Mouse (Mus musculus) splenic B cell, adult 2 months (primary cell): ENCODE results near the gene Msi2.

Experiments
- DNase-seq: peaks from one replicate; pipeline ENCODE4 v3.0.0-alpha.2; 2011; ENCODE audit warnings: low read depth, low spot score
- H3K27me3 ChIP-seq: 2 replicates; pipeline ENCODE4 v1.6.1; 2012; ENCODE audit warnings: mild to moderate bottlenecking, low read length, moderate library complexity, mixed read lengths; ENCODE audit not compliant: control insufficient read depth, poor library complexity, insufficient read depth, severe bottlenecking
- H3K36me3 ChIP-seq: 2 replicates; pipeline ENCODE4 v1.6.1; 2012; ENCODE audit warnings: mild to moderate bottlenecking, low read length, moderate library complexity, mixed read lengths; ENCODE audit not compliant: control insufficient read depth, poor library complexity, insufficient read depth, severe bottlenecking

The Msi2 gene

DNA sequence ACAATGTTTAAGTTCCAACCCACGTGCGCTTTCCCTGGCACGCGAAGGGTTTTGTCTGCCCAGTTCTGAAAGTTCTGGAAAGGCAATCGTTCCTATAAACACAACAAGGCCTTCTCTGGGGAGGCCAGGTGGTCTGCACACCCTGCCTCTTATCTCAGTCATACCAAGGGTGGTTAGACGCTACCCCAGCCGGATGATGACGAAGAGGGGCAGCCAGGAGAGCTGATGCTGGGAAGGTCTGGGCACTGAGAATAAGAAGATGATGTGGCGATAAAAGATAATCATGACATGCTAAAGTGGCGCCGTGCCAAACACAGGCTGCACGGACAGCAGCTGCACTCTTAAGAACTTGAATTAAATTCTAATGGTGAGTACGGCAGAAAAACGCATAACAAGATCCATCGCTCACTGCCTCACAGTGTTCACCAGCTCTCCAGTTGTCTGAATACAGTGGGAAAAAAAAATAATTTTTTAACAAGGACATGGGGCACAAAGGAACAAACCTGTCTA, 18.1 kb downstream of the Msi2 start:
- DNase-seq: no peak
- no peaks in the 10 kb centered on the region for H3K27me3 ChIP-seq
- H3K36me3 ChIP-seq: peaks cover 4% of the 10 kb centered on the region

DNA sequence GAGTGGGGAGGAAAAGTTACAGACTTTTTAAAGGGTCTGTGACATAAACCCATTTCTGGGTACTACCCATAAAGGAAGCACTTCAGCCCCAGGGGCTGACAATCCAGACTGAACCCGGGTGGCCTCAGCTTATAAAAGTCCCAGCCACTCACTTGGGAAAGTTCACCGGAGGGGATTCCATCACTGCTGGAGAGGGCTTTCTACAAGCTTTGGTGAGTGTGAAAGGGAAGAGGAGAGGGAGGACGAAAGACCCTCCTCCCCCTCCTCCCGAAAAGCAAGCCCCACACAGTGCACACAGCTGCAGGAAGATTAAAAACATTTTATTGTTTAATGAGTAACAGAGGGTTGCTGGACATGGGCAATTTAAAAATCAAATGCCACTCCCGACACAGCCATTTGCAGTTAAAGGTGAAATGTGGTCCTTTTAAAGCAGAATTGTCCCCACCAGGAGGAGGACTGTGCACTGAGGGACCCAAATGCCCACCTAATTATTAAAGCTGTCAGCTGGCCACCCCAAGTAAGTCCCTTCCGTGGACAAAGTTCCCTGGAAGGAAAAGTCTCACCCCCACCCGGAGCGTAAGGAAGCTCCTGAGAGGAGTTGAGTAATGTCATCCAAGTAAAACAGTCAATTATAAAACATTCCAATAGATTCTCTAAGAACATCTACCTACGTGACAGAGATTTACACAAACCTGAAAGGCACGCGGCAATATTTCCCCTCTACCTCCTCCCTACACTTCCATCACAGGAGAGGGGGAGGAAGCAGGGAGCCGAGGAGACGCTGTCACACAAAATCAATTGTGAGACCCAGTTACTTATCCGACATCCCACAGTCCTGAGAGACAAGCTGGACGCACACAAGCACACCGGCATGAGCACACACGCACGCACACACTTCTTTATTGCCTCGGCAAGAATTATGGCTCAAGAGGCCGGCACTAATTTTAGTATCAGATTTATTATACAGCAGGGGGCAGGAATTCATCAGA, 24.1 kb downstream of the Msi2 start:
- H3K36me3 ChIP-seq: no peaks in the 10 kb centered on the region
- DNase-seq: no peak
- no peaks in the 10 kb centered on the region for H3K27me3 ChIP-seq

DNA sequence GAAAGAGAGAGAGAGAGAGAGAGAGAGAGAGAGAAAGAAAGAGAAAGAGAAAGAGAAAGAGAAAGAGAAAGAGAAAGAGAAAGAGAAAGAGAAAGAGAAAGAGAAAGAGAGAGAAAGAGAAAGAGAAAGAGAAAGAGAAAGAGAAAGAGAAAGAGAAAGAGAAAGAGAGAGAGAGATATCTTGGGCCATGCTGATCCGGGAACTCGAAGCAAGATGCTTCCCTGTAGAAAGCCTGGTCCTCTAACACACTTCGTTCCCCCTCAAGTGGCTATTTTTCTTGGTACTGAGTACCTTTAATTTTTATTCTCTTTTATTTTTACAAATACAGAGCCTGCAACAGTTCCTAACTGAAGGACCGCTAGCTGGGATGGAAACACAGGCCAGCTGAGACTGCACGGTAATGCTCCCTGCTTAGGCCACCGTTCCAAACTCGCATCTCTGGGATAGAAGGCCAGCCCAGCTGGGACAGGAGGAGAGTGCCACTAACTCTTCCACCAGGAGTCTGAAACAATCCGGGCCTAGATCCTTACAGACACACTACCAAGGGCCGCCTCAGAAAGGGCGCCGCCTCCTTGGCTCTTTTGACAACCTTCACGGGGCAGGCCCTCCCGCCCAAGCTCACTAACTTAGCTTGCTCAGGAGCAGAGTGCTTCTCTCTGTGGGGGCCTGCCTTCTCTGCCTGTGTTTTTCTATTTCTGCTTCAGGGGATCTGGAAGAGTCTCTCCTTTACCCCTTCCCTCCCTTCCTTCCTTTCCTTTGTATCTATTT, 25.1 kb downstream of the Msi2 start:
- DNase-seq: peak; percentile 11
- no peaks in the 10 kb centered on the region for H3K36me3 ChIP-seq
- no peaks in the 10 kb centered on the region for H3K27me3 ChIP-seq

DNA sequence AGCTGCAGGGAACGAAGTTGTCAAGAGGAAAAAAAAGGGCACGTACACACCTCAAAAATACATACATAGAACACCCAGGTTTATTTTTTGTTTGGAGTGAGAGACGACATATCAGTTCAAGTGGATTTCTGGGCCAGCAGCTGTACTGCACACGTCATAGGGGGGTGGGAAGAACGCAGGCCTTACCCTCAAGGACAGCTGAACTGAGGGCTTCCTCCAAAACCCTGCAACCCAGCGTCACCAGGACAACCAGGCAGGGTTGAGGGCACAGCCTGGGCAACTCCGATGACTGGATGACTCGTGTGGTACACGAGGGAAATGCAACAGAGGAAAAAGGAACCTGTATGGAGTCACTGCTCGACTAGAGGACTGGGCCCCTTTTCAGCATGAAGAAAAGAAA, 25.9 kb downstream of the Msi2 start:
- H3K36me3 ChIP-seq: no peaks in the 10 kb centered on the region
- peak; percentile 35 for DNase-seq
- no peaks in the 10 kb centered on the region for H3K27me3 ChIP-seq

DNA sequence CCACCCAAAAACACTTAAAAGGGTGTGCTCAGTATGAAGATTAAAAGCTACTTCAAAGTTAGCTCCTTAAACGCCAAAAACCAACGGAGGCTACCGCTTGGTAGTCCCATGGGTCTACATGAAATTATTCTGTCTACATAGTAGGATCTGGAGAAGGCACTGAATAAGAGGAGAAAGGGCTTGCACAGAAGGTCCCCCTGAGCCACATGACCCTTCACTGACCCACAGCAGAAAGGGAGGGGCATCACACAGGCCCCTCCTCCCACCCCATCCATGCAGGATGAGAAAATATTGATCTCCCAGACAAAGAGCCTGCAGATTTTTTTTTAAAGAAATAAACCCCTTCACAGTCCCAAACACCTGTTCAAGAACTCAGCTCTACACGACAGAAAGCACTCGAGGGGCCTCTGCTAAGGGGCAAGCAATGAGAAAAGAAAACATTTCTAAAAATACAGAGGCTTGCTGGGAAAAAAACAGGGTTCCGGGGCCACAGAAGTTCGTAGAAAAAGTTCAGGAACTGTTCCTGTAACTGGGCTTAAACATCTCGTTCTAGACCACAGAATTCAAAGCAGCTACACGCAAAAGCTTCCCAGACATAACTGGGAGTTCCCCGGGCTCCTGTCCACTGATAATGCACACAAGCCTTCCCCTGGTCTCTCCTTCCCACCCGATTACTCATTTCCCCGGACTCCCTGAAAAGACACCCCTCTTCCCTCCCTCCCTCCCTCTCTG, 27.6 kb downstream of the Msi2 start:
- no peak for DNase-seq

DNA sequence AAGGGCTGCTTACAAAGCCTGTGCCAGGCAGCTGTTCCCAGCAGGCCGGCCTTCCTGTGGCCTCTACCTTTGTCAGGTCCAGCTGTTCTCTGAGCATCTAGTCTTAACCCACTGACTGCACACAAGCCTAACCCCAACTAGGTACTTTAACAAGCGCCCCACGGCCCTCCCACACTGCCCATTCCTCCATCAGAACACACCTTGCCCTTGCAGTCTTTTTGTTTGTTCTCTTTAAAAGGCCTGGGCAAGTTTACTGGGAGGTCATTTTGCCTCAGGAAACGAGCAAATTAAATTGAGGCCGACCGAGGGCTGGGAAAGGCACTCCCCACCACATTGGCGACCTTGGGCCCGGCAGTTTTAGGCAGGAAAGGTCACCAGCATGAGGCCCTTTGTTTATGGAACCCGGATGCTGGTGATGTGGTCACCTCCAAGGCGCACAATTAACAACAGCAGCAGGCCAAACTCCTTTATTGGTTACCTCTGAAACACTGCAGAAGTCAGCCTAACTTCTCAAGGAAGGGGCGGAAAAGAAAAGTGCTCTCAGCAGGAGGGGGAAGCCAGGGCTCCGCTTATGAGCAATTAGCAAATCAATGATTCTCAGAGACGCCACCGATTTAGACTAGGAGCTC, 28.4 kb downstream of the Msi2 start:
- no peak for DNase-seq
- H3K27me3 ChIP-seq: no peaks in the 10 kb centered on the region
- H3K36me3 ChIP-seq: no peaks in the 10 kb centered on the region

More for the DNA sequence above, 27.6 kb downstream of the Msi2 start:
- H3K27me3 ChIP-seq: no peaks in the 10 kb centered on the region
- H3K36me3 ChIP-seq: no peaks in the 10 kb centered on the region

DNA sequence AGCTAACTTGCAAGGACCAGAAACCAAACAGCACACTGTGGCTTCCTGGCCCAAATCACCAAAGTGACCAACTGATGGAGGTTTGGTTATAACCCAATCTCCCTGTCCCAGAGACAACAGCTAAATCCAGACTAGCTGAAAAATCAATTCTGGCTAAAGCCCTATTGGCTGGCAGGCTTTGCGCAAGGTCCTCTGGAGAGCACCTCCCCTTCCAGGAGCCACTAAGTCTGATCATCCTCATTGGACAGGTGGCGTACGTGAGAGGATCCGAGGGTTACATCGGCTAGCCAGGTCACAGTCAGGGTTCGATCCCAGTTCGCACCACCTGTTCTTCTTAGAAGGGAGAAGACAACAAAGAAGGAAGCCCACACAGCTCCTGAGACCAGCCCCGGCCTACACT, 29.7 kb downstream of the Msi2 start:
- no peaks in the 10 kb centered on the region for H3K36me3 ChIP-seq
- no peaks in the 10 kb centered on the region for H3K27me3 ChIP-seq
- no peak for DNase-seq

DNA sequence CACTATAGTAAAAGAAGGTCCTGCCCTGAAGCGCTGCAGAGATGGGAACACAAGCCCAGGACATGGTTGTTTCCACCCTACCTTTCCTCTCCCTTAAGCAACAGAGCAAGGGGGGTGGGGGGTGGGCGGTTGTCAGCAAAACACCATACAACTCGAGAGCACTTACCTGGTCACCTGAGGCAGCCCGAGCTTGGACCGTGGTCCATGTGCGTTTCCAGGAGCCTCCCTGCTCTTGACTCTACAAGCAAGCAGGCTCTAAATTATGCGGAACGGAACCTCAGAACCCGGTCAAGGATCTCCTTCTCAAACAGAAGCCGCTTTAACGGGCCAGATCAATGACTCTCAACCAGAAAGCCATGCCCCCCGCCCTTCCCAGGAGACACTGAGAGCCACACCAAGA, 30.6 kb downstream of the Msi2 start:
- Histone ChIP-seq H3K36me3 (0 out of 2 replicates have a peak, but pooled peaks cover 3% of the 10 kb centered on the region), H3K27me3 (no peaks in the 10 kb centered on the region)
- DNase-seq: no peak

DNA sequence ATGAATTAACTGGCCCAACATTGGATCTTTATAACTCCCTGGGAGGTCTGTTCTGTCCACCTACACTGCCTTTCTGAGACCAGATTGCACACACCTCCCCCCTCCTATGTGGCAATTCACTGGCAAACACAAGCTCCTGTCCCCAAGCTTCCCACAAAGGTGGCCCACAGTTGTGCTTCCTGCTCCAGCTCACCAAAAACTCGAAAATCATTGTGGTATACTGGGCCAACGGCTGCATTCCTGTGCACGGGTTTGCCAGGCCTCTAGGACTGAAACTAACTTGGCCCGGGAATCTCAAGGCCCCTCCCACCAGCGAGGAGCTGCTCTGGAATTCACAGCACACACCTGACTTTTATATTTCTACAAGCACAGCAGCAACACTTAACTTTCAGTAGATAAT, 31.3 kb downstream of the Msi2 start:
- DNase-seq: no peak

DNA sequence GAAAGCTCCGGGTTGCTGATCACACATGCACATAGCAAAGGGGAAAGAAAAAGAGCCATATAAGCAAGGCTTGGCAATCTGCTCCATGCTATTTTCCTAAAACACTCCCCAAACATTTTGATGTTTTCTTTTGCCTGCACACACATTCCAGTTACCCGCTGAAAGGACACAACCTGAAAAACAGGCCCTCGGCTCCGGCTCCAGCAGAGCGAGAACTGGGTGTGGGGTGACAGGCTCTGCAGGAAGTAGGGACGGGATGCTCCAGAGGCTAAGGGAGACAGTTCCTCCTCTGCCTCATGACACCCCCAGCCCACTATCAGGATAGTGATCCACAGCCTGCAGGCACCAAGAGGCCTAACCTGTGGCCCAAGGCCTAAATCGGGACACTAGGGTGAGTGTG, 32.3 kb downstream of the Msi2 start:
- H3K27me3 ChIP-seq: no peaks in the 10 kb centered on the region

More for the DNA sequence above, 31.3 kb downstream of the Msi2 start:
- Histone ChIP-seq H3K27me3 (no peaks in the 10 kb centered on the region), H3K36me3 (0 out of 2 replicates have a peak, but pooled peaks cover 4% of the 10 kb centered on the region)

DNA sequence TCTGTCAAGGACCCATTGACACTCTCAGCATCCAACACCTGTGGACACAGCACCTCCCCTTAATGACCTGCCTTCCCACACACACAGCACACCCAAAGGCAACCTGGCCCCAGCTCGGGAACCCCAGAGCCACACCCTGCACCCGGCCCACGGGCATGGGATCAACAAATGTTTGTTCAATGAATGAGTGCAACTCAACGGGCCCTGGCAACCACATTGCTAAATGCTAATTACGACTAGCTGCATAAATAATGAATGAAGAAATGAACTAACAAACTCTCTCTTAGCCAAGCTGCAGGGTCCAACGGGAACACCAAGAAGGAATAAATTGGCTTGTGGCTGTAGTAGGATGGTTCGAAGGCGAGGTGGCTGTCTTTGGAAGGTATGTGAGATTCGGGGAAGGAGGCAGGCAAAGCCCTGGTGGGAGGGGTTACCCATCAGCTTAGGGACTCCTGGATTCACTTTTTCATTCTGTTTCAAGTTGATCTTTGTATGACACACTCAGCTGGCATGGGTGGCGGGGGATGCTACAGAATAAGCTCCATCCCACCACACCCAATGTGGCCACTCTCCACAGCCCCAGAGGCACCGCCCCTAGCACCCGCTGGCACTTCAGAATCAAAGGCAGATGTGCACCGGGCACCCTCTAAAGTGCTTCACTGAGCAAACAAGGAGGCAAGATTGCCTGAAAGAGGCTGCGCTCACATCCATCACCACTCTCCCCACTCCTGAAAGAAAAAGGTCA, 35.1 kb downstream of the Msi2 start:
- H3K36me3 ChIP-seq: 0 out of 2 replicates have a peak, but pooled peaks cover 4% of the 10 kb centered on the region
- H3K27me3 ChIP-seq: no peaks in the 10 kb centered on the region
- DNase-seq: no peak

More for the DNA sequence above, 32.3 kb downstream of the Msi2 start:
- H3K36me3 ChIP-seq: 0 out of 2 replicates have a peak, but pooled peaks cover 4% of the 10 kb centered on the region
- no peak for DNase-seq

DNA sequence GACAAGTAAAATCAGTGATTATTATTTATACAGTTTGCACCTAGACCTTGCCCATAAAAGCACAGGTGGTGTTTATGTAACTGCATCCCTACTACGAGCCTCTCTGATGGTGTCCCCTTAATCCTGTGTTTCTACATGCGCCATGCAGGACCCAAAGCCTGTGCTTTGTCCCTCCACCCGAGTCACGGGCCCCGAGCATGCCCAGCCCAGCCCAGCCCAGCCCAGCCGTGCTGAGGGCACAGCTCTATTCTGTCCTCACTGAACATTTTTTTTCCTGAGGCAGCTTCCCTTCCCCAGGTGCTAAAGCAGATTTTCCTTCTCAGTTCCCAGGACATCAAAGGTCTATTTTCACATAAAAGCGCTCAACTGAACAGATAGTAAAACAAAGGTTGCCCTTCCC, 41.0 kb downstream of the Msi2 start:
- no peaks in the 10 kb centered on the region; the same call in 1 of the 2 replicates for H3K36me3 ChIP-seq
- DNase-seq: no peak
- H3K27me3 ChIP-seq: no peaks in the 10 kb centered on the region

DNA sequence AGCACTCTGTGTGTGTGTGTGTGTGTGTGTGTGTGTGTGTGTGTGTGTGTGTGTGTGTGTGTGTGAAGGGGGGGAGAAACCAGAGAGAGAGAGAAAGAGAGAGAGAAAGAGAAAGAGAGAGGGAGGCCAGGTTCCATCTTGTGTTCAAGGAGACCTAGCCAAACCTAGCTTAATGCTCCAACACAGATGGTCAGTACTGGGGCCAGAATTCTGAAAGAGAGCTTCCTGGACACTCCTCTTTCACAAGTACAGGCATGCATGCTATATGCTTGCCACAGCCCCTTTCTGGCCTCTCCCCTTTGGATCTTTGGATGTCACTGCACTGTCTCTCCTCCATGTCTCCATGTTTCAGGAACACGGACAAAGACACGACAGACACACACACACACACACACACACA, 41.7 kb downstream of the Msi2 start:
- no peaks in the 10 kb centered on the region for H3K27me3 ChIP-seq
- H3K36me3 ChIP-seq: no peaks in the 10 kb centered on the region; the same call in 1 of the 2 replicates
- DNase-seq: no peak
